Mouse (Mus musculus) adrenal gland, postnatal 0 days (tissue): ENCODE measurements around the gene Urb1. TPM values are rescaled to one million over a fixed set of nuclear protein-coding genes. Genes with fewer than 3 reads are reported as not detected.

ENCODE experiments used
- polyA plus RNA-seq: library from polyadenylated mRNA; unstranded; fragments of >200 nt; fragmentation: Nextera tagmentation; extraction: Ambion mirVana; gene quantifications from 2 replicates; pipeline ENCODE4 v1.2.1, GENCODE M21; 2015

Gene Urb1
- polyA plus RNA-seq = 1.5 and 3.1 TPM in 2 replicates

GRCm38 (mm10) chr16:90809975-90810715 lies at the start of gene Urb1:
TSS of gene Urb1 (minus strand) at chr16:90810413.

GRCm38 (mm10) chr16:90826457-90826856 lies 16.2 kb upstream of the Urb1 start, which contains the start of gene Eva1c:
TSS of gene Eva1c (plus strand) at chr16:90826719.

GRCm38 (mm10) chr16:90738092-90738956 lies 71.9 kb downstream of the Urb1 start, which contains the start of gene Mrap:
TSS of gene Mrap (plus strand) at chr16:90738207.

GRCm38 (mm10) chr16:90727233-90728115 lies 82.7 kb downstream of the Urb1 start, which contains the start of gene Mis18a:
TSS of gene Mis18a (minus strand) at chr16:90727404.

Other genes starting within 250 kb of the Urb1 start
- gene Mis18a, start 83.0 kb downstream of the Urb1 start, polyA plus RNA-seq = 36.3 and 42.4 TPM in 2 replicates
- gene Mrap, start 72.2 kb downstream of the Urb1 start, polyA plus RNA-seq = 155 and 376 TPM in 2 replicates
- 3.8 and 6.9 TPM in 2 replicates for gene Eva1c, start 16.3 kb upstream of the Urb1 start, polyA plus RNA-seq
- gene Cfap298, start 124.7 kb upstream of the Urb1 start, polyA plus RNA-seq = 47.6 and 52.4 TPM in 2 replicates
- gene Synj1, start 200.9 kb upstream of the Urb1 start, polyA plus RNA-seq = 9.4 and 10.0 TPM in 2 replicates
- 15.1 and 23.5 TPM in 2 replicates for gene Paxbp1, start 234.1 kb upstream of the Urb1 start, polyA plus RNA-seq